Mouse (Mus musculus) bone marrow, adult 2 months (tissue): ENCODE results near the gene Ceacam18.
"Not testable (repeated sequence)": the region's sequence is repeated elsewhere in the genome, so short reads cannot be mapped to it uniquely, and the experiment has no call there.

Experiments used
- CTCF ChIP-seq: fragments of 200-500 bp; IDR thresholded peaks from 2 replicates; pipeline ENCODE4 v1.5.1; 2011; ENCODE audit warnings: low read length, control low read depth; ENCODE audit not compliant: control insufficient read depth, insufficient read depth
- POLR2A ChIP-seq: fragments of 200-500 bp; IDR thresholded peaks from 2 replicates; pipeline ENCODE4 v1.6.1; 2011; ENCODE audit warnings: low read depth, mild to moderate bottlenecking, control low read depth, low read length, borderline replicate concordance; ENCODE audit not compliant: control insufficient read depth

DNA sequence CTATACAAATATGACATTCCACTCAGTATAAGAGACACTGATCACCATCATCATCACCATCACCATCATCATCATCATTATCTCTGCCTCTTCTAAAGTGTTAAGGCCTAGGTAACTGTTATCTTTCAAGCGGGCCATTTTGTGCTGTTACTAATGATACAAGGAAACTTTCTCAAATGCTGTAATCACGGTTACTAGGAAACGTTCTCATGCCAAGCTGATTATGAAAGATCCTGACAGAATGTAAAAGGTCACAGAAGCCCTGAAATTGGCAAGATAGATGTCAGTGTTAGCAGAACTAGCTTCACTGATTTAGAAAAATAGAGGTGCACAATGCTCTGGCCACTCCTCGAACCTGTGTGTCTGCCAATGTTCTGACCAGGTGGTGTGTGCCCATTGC lies 32.7 kb downstream of the Ceacam18 start:
- TF ChIP-seq CTCF, POLR2A: not testable (repeated sequence)
